Mouse (Mus musculus): ENCODE results near the gene Rtkn2. TPM values are rescaled to one million over a fixed set of nuclear protein-coding genes. Genes with fewer than 3 reads are reported as not detected.

The Rtkn2 gene
- polyA plus RNA-seq, 1 experiment from 2014 or later: 13.8 TPM

DNA sequence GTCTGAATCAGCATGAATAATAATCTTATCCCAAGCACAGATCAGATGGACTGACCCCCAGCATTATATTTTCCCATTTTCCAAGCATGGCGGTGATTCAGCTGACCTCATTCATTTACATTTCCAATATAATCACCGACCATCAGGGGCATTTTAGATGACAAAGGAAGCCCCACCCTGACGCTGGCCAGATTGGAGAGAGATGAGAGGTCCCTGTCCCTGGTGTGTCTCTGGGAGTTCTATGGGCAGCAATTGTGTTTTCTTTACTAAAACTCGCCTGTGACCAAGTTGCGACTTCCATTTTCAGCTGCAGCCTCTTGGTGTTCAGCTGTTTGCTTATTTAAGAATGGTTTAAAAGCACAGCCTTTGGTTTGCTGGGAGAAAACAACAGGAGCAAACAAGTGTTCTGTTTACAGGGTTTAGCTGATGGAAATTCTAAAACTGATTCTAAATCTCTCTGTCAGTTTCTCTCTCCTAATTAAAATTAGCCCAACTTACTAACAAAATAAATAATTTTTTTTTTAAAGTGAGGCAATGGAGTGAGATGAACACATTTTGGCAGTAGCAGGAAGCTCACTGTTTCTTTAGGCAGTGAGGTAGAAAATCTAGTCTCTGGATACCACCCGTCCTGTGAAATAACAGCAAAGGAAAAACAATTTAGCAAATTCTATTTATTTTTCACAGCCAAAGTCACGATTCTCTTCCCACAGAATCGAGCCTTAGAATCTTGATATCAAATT is 84.6 kb downstream of the Rtkn2 start:
- H3K4me2 ChIP-seq (ENCODE audit: low read depth, severe bottlenecking): no peak overlapping the region
- ATAC-seq (ENCODE audit: insufficient number of reproducible peaks, low FRiP score, low TSS enrichment, low read depth) (no peak), DNase-seq (ENCODE audit: low spot score) (no peak)
- no peak overlapping the region for H3K27ac ChIP-seq (replicated peaks; ENCODE audit: low read depth, low read length)
- 73% methylated on average over 8 of the region's 8 CpGs for WGBS
- H3K9me3 ChIP-seq (ENCODE audit: control insufficient read depth, low read length): no peaks in the 10 kb centered on the region
- H3K9ac ChIP-seq (ENCODE audit: low read length): no peak overlapping the region
- H3K27me3 ChIP-seq (ENCODE audit: control insufficient read depth, insufficient read depth, low read length): no peaks in the 10 kb centered on the region
- H3K4me3 ChIP-seq (ENCODE audit: low read depth, low read length): no peak overlapping the region
- H3K4me1 ChIP-seq (ENCODE audit: control insufficient read depth, insufficient read depth, low read length): no peaks in the 10 kb centered on the region
- no peaks in the 10 kb centered on the region for H3K36me3 ChIP-seq (ENCODE audit: control insufficient read depth, insufficient read depth, low read length)

DNA sequence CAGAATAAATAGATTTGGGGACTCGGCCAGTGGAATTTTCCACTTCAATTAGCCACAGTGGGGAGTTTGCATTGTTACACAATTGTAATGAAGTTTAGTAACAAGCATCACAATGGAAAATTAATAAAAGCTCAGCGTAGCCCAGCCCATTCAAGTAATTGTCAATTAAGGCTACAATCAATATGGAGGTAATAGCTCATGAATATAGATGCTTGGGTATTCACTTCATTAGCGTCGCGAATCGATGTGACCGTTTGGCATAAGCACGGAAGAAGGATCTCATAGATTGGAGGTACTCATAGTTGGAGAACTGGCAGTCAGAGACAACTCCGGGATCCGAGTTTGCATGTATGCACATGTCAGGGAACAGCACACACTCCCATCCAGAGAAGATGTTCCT is 85.2 kb downstream of the Rtkn2 start:
- Histone ChIP-seq H3K36me3 (ENCODE audit: control insufficient read depth, insufficient read depth, low read length) (no peaks in the 10 kb centered on the region), H3K27me3 (ENCODE audit: control insufficient read depth, insufficient read depth, low read length) (no peaks in the 10 kb centered on the region), H3K4me1 (ENCODE audit: control insufficient read depth, insufficient read depth, low read length) (no peaks in the 10 kb centered on the region), H3K27ac (replicated peaks; ENCODE audit: low read depth, low read length) (no peak overlapping the region), H3K4me3 (ENCODE audit: low read depth, low read length) (no peak overlapping the region), H3K9ac (ENCODE audit: low read length) (no peak overlapping the region), H3K4me2 (ENCODE audit: low read depth, severe bottlenecking) (no peak overlapping the region), H3K9me3 (ENCODE audit: control insufficient read depth, low read length) (no peaks in the 10 kb centered on the region)
- no peak for ATAC-seq (ENCODE audit: insufficient number of reproducible peaks, low FRiP score, low TSS enrichment, low read depth)
- no peak for DNase-seq (ENCODE audit: low spot score)
- 92% methylated on average over 10 of the region's 10 CpGs for WGBS

DNA sequence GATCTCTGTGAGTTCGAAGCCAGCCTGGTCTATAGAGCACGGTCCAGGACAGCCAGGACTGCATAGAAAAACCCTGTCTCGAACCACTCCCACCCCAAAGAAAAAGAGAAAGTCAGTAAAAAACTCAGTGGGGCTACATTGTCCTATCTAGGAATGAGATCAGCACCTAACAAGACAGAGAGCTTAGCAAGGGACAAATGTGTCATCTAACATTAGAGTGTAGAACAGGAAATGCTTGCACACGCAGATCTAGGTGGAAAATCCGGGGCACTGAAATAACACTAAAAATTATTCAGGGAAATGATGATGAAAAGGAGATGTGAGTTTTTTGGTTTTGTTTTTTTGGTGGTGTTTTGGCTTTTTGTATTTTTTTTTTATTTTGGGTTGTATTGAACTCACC is 86.8 kb downstream of the Rtkn2 start:
- Histone ChIP-seq H3K4me1 (ENCODE audit: control insufficient read depth, insufficient read depth, low read length) (no peaks in the 10 kb centered on the region), H3K9ac (ENCODE audit: low read length) (no peak overlapping the region), H3K4me2 (ENCODE audit: low read depth, severe bottlenecking) (no peak overlapping the region), H3K27ac (replicated peaks; ENCODE audit: low read depth, low read length) (no peak overlapping the region), H3K4me3 (ENCODE audit: low read depth, low read length) (no peak overlapping the region), H3K9me3 (ENCODE audit: control insufficient read depth, low read length) (no peaks in the 10 kb centered on the region), H3K27me3 (ENCODE audit: control insufficient read depth, insufficient read depth, low read length) (no peaks in the 10 kb centered on the region), H3K36me3 (ENCODE audit: control insufficient read depth, insufficient read depth, low read length) (no peaks in the 10 kb centered on the region)
- ATAC-seq (ENCODE audit: insufficient number of reproducible peaks, low FRiP score, low TSS enrichment, low read depth) (no peak), DNase-seq (ENCODE audit: low spot score) (no peak)
- WGBS: 90% methylated on average over 5 of the region's 5 CpGs

DNA sequence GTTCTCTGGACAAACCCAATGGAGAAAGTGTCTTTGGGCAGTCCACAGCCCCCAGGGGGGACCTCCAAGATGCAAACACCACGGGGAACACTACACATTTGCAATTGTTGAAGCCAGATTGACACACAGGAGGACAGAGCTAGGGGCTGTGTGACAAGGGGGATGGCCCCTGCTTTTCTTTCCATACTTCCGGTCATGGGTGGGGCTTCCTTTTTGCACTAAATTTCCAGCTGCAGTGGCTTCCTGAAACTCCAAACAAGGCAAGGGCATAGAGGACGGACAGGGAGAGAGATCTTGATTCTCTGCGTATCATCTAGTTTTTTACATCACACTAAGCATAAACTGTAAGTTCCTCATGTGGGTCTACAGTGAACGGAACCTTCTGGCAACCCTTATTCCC is 88.6 kb downstream of the Rtkn2 start:
- Histone ChIP-seq H3K27ac (replicated peaks; ENCODE audit: low read depth, low read length) (no peak overlapping the region), H3K27me3 (ENCODE audit: control insufficient read depth, insufficient read depth, low read length) (no peaks in the 10 kb centered on the region), H3K36me3 (ENCODE audit: control insufficient read depth, insufficient read depth, low read length) (no peaks in the 10 kb centered on the region), H3K4me2 (ENCODE audit: low read depth, severe bottlenecking) (no peak overlapping the region), H3K9me3 (ENCODE audit: control insufficient read depth, low read length) (no peaks in the 10 kb centered on the region), H3K4me1 (ENCODE audit: control insufficient read depth, insufficient read depth, low read length) (no peaks in the 10 kb centered on the region), H3K4me3 (ENCODE audit: low read depth, low read length) (no peak overlapping the region), H3K9ac (ENCODE audit: low read length) (no peak overlapping the region)
- DNase-seq (ENCODE audit: low spot score) (no peak), ATAC-seq (ENCODE audit: insufficient number of reproducible peaks, low FRiP score, low TSS enrichment, low read depth) (no peak)
- 88% methylated on average over 5 of the region's 5 CpGs for WGBS

DNA sequence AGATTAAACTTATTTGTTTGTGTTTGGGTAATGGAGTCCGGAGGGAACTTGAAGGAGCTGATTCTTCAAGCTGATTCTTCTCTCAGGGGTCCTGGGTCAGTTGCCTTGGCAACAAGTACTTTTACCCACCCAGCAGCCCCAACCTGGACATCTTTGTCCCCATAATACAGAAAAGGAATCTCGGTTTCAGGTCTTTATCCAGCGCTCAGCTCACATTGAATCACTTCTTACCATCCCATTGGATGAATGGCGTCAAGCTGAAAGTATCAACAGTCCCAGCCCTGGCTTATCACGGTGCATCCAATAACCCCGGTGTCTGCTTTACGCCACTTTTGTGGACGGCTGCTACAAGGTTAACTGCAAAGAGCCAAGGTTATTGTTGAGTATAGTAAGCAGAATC is 89.1 kb downstream of the Rtkn2 start:
- no peaks in the 10 kb centered on the region for H3K9me3 ChIP-seq (ENCODE audit: control insufficient read depth, low read length)
- no peak for DNase-seq (ENCODE audit: low spot score)
- H3K27me3 ChIP-seq (ENCODE audit: control insufficient read depth, insufficient read depth, low read length): no peaks in the 10 kb centered on the region
- WGBS: 87% methylated on average over 8 of the region's 8 CpGs
- ATAC-seq (ENCODE audit: insufficient number of reproducible peaks, low FRiP score, low TSS enrichment, low read depth): no peak
- H3K4me2 ChIP-seq (ENCODE audit: low read depth, severe bottlenecking): no peak overlapping the region
- no peak overlapping the region for H3K9ac ChIP-seq (ENCODE audit: low read length)
- no peaks in the 10 kb centered on the region for H3K4me1 ChIP-seq (ENCODE audit: control insufficient read depth, insufficient read depth, low read length)
- no peak overlapping the region for H3K27ac ChIP-seq (replicated peaks; ENCODE audit: low read depth, low read length)
- H3K4me3 ChIP-seq (ENCODE audit: low read depth, low read length): no peak overlapping the region
- H3K36me3 ChIP-seq (ENCODE audit: control insufficient read depth, insufficient read depth, low read length): no peaks in the 10 kb centered on the region

DNA sequence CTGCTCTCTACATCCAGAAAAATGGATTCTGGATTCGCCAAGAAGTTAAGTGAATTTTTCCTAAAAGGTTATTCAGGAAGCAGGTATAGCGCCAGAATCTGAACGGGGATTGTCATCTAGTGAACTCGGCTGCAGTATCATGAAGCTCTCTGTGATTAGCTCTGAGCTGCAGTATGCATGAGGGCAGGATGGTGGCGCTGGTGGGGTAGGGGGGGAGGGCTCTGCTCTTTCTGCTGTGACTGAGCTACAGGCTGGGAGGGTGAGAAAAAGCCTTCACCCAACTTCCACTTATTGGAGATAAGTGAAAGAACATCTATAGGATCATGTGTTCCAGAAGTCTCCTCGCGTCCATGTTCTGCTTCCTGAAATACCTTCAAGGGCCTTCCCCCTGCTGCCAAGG is 91.7 kb downstream of the Rtkn2 start:
- ATAC-seq (ENCODE audit: insufficient number of reproducible peaks, low FRiP score, low TSS enrichment, low read depth) (no peak), DNase-seq (ENCODE audit: low spot score) (no peak)
- Histone ChIP-seq H3K4me2 (ENCODE audit: low read depth, severe bottlenecking) (no peak overlapping the region), H3K36me3 (ENCODE audit: control insufficient read depth, insufficient read depth, low read length) (no peaks in the 10 kb centered on the region), H3K27me3 (ENCODE audit: control insufficient read depth, insufficient read depth, low read length) (no peaks in the 10 kb centered on the region), H3K9ac (ENCODE audit: low read length) (no peak overlapping the region), H3K4me3 (ENCODE audit: low read depth, low read length) (no peak overlapping the region), H3K4me1 (ENCODE audit: control insufficient read depth, insufficient read depth, low read length) (no peaks in the 10 kb centered on the region), H3K9me3 (ENCODE audit: control insufficient read depth, low read length) (no peaks in the 10 kb centered on the region), H3K27ac (replicated peaks; ENCODE audit: low read depth, low read length) (no peak overlapping the region)
- WGBS: 81% methylated on average over 7 of the region's 7 CpGs

DNA sequence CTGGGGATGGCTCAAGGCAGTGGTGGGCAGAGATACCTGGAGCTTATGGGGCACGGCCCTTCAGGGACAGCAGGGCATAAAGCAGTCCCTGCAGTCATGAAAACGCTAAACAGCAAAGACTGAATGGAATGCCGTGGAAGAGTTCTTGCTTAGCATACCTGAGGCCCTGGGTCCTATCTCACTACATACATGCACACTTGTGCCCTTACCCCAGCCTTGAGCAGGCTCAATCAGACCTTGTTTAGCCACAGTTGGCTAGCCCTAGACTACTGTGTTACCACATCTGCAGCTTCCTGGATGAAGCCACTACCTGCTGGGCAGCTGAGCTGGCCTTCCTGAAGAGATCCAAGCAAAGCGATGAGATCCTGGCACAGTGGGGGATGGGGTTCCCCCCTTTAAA is 93.3 kb downstream of the Rtkn2 start:
- ATAC-seq (ENCODE audit: insufficient number of reproducible peaks, low FRiP score, low TSS enrichment, low read depth) (no peak), DNase-seq (ENCODE audit: low spot score) (no peak)
- Histone ChIP-seq H3K9me3 (ENCODE audit: control insufficient read depth, low read length) (no peaks in the 10 kb centered on the region), H3K4me3 (ENCODE audit: low read depth, low read length) (no peak overlapping the region), H3K4me1 (ENCODE audit: control insufficient read depth, insufficient read depth, low read length) (no peaks in the 10 kb centered on the region), H3K36me3 (ENCODE audit: control insufficient read depth, insufficient read depth, low read length) (no peaks in the 10 kb centered on the region), H3K4me2 (ENCODE audit: low read depth, severe bottlenecking) (no peak overlapping the region), H3K27ac (replicated peaks; ENCODE audit: low read depth, low read length) (no peak overlapping the region), H3K27me3 (ENCODE audit: control insufficient read depth, insufficient read depth, low read length) (no peaks in the 10 kb centered on the region), H3K9ac (ENCODE audit: low read length) (no peak overlapping the region)
- 93% methylated on average over 4 of the region's 4 CpGs for WGBS

DNA sequence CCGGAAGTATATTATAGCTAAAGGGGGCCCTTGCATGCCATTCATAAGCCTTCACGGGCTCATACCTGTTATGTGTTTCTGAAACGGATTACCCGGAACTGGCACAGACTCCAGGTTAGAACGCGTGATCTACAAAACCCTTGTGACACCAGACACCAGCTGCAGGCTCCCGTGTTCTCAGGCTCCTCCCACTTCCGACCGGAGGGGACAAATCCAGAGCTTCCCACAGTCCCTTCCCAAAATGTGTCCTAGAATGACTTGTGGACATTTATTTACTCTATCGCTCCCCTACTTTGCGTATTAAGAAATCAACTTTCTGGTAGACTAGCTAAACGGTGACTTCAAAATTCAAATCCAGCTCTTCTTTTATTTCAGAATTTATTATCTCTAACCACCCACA is 94.9 kb downstream of the Rtkn2 start:
- DNase-seq (ENCODE audit: low spot score) (no peak), ATAC-seq (ENCODE audit: insufficient number of reproducible peaks, low FRiP score, low TSS enrichment, low read depth) (no peak)
- Histone ChIP-seq H3K36me3 (ENCODE audit: control insufficient read depth, insufficient read depth, low read length) (no peaks in the 10 kb centered on the region), H3K9me3 (ENCODE audit: control insufficient read depth, low read length) (no peaks in the 10 kb centered on the region), H3K9ac (ENCODE audit: low read length) (no peak overlapping the region), H3K27me3 (ENCODE audit: control insufficient read depth, insufficient read depth, low read length) (no peaks in the 10 kb centered on the region), H3K4me3 (ENCODE audit: low read depth, low read length) (no peak overlapping the region), H3K27ac (replicated peaks; ENCODE audit: low read depth, low read length) (no peak overlapping the region), H3K4me2 (ENCODE audit: low read depth, severe bottlenecking) (no peak overlapping the region), H3K4me1 (ENCODE audit: control insufficient read depth, insufficient read depth, low read length) (no peaks in the 10 kb centered on the region)
- 87% methylated on average over 12 of the region's 12 CpGs for WGBS

DNA sequence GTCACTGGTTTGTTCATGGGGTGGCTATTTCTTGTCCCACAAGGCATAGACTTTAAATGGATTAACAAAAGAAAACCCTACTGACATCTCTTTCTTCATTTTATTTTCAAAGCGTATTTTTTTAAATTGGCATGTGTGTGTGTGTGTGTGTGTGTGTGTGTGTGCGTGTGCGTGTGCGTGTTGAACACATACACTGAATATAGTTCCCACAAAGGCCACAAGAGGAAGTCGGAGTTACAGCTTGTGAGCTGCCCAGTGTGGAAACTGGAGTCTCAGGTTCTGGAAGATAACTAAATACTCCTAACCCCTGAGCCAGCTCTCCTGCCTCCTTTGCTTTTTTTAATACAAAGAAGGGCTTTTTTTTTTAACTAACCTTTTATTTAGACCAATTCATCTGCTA is 95.8 kb downstream of the Rtkn2 start:
- no peak overlapping the region for H3K27ac ChIP-seq (replicated peaks; ENCODE audit: low read depth, low read length)
- WGBS: 97% methylated on average over 5 of the region's 5 CpGs
- DNase-seq (ENCODE audit: low spot score) (no peak), ATAC-seq (ENCODE audit: insufficient number of reproducible peaks, low FRiP score, low TSS enrichment, low read depth) (no peak)
- H3K4me2 ChIP-seq (ENCODE audit: low read depth, severe bottlenecking): no peak overlapping the region
- H3K9ac ChIP-seq (ENCODE audit: low read length): no peak overlapping the region
- H3K4me3 ChIP-seq (ENCODE audit: low read depth, low read length): no peak overlapping the region
- H3K36me3 ChIP-seq (ENCODE audit: control insufficient read depth, insufficient read depth, low read length): no peaks in the 10 kb centered on the region
- H3K4me1 ChIP-seq (ENCODE audit: control insufficient read depth, insufficient read depth, low read length): no peaks in the 10 kb centered on the region
- H3K27me3 ChIP-seq (ENCODE audit: control insufficient read depth, insufficient read depth, low read length): no peaks in the 10 kb centered on the region
- no peaks in the 10 kb centered on the region for H3K9me3 ChIP-seq (ENCODE audit: control insufficient read depth, low read length)

All from limb, embryonic 11.5 days (tissue).